Mouse (Mus musculus): ENCODE data around the gene Ddah1. TPM values are rescaled to one million over a fixed set of nuclear protein-coding genes. Genes with fewer than 3 reads are reported as not detected.
A peak's percentile ranks its signal among the peaks of the same experiment; 100 is the strongest.

The Ddah1 gene
- total RNA-seq, 2 experiments from 2014 or later = 51.8 to 52.9 TPM

DNA sequence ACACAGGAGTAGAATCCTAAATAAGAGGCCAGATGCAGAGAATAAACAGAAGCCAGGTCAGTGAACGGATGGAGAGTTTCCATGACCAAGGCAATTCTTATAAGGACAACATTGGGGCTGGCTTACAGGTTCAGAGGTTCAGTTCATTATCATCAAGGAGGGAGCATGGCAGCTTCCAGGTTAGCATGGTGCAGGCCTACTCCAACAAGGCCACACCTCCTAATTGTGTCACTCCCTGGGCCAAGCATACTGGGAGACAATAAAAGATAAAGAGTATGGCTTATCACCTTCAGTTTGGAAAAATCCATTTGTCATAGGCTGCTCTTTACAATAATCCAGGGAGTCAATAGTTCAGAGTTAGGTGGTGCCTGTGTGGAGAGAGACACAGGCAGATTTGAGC lies 9.8 kb upstream of the Ddah1 start:
- Histone ChIP-seq H3K27ac (no peak overlapping the region), H3K4me3 (no peak overlapping the region)
- no peak for TF ChIP-seq CTCF (conservative IDR thresholded peaks at IDR 0.05)
- DNase-seq (ENCODE audit: low spot score in 2 of 2) = no peak

DNA sequence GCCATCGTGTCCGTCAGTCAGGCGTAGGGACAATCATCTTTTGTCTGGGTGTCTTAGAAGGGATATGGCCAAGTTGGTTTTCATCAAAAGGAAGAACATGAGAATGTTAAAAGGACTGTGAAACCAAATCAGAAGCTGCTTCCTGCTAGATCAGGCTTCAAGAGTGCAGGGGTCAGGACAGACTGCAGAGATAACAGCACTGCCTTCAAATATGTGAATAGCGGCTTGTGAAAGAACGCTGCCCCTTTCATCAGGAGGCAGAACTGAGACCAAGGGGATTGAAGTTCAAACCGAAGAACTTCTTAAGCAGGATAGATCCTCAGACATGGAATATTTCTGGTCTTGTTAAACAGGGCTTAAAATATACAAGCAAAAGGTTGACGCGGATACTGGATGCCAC lies 2.0 kb upstream of the Ddah1 start:
- no peak for TF ChIP-seq CTCF (conservative IDR thresholded peaks at IDR 0.05)
- no peak overlapping the region for H3K27ac ChIP-seq
- H3K4me3 ChIP-seq = no peak overlapping the region
- DNase-seq (ENCODE audit: low spot score in 2 of 2) = no peak

DNA sequence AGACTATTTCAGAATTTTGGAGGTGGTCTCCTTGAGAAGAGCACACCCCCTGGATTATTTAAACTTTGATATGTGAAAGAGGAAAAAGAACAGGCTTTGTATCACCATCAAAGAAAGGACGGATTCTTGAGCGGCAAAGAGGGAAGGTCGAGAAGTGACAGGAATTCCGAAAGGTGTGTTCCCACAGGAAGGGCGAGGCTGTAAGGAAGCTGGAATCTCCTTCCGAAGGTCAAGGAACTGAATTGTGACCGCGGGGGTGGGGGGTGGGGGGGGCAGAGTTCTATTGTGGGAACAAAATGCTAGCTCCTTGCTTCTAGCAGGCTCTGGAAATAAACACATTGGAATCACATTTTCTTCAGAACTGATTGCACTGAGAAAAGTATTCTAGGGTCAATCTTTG lies 1.3 kb upstream of the Ddah1 start:
- no peak for TF ChIP-seq CTCF (conservative IDR thresholded peaks at IDR 0.05)
- DNase-seq (ENCODE audit: low spot score in 2 of 2) = no peak

DNA sequence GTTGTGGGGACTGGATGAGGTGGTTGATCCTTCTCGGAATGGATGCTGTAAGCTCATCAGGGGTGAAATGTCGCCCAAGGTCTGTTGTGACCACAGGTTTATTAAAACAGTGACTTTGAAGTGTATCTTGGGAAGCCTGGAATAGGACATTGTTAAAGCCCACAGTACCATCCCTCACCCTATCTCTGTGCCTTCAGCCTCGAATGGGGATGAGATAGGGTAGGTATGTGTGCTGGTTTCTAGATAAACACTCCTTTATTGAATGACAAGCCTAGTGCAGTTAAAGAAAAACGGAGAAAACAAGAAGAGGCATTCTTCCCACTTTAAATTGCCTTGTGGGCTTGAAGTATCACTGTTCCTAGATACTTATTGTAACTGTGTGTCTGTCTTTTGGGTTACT lies 631 bp upstream of the Ddah1 start:
- H3K27ac ChIP-seq = no peak overlapping the region
- H3K4me3 ChIP-seq = no peak overlapping the region
- TF ChIP-seq CTCF (conservative IDR thresholded peaks at IDR 0.05) = no peak
- no peak for DNase-seq (ENCODE audit: low spot score in 2 of 2)

More for the DNA sequence above, 1.3 kb upstream of the Ddah1 start:
- Histone ChIP-seq H3K4me3 (no peak overlapping the region), H3K27ac (no peak overlapping the region)

DNA sequence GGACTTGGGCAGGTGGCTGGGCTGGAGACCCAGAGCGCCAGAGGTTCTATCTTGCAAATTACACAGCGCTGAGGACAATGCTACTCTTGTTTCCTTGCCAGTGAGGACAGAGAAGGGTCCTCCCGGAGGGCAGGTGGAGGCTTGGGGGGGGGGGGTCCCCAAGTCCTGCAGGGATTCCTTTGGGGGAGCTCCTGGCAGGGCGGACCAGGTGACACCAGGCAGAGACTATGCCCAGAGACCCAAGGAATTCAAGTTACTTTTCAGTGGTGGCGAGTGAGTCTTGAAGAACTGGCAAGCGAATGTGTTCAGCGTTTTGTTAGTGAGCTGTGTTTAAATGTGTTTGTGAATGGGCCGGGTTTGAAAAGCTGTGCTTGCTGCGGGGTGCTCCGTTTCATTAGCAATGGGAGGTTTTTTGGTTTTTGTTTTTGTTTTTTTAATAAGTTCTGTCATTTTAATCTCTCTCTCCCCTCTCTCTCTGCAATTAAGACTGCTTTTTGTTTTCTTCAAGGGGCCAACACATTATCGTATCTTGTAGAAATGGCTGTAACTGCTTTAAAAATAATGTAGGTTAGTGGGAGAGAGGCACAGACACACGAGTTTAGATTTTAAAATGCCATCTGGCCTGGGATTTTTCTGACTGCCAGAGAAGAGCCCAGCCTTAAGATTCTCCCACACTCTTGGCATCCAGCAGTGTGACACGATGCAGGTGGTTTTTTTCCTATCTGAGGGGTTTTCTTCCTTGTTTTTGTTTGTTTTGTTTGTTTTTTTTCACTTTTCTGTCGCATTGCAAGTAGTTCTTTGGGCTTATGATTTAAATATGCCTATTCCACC lies 1.1 kb downstream of the Ddah1 start:
- Histone ChIP-seq H3K27ac (peak overlapping the region; percentile 88), H3K4me3 (peak overlapping the region; percentile 68)
- TF ChIP-seq CTCF (conservative IDR thresholded peaks at IDR 0.05) = no peak
- DNase-seq (ENCODE audit: low spot score in 2 of 2) = no peak

DNA sequence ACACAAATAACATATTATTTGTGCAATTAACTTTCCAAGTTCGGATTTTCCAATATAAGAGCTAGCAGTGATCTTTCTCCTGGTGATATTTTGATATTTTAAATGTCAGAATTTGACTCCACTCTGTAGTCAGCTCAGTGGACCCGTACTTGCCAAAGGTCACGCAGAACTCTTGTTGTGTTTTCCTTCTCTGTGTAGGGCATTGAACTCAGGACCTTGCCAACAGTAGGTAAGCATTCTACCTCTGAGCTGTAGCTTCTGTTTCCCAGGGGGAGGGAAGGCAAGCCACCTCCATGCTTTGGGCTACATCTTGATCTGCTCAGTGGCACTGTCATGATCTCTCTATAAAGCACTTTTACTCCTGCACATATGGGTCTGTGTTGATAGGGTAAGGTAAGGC lies 2.1 kb downstream of the Ddah1 start:
- TF ChIP-seq CTCF (conservative IDR thresholded peaks at IDR 0.05) = no peak
- H3K4me3 ChIP-seq = no peak overlapping the region
- no peak for DNase-seq (ENCODE audit: low spot score in 2 of 2)
- no peak overlapping the region for H3K27ac ChIP-seq

DNA sequence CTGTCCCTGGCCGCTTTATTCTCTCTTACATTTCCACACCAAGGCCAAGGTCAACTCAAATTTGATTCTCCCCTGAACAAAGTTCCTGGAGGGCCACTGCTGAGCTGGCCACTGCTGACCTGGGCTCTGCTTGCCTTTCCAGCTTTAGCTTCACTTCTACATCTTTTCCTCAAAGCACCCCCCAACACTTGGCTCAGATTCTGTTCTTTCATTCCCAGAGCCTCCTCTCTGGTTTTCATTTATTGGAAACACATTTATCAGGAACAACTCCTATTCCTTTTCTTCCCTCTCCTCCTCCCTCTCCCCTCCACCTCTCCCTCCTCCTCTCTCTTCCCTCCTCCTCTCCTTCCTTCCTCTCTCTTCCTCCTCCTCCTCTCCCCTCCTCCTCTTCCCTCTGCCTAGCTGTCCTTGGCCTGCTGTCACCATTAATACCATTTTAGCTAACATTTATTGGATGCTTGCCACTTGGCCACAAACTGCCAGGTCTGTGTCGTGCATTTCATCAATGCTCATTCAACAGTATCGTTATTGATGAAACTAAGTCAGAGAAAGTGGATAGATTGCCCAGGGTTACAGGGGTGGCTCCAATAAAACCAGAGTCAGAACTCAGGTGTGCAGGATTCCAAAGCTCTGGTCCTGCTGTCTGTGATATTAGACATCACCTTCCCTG lies 3.2 kb downstream of the Ddah1 start:
- H3K27ac ChIP-seq = no peak overlapping the region
- no peak for DNase-seq (ENCODE audit: low spot score in 2 of 2)
- TF ChIP-seq CTCF (conservative IDR thresholded peaks at IDR 0.05) = no peak
- H3K4me3 ChIP-seq = no peak overlapping the region

DNA sequence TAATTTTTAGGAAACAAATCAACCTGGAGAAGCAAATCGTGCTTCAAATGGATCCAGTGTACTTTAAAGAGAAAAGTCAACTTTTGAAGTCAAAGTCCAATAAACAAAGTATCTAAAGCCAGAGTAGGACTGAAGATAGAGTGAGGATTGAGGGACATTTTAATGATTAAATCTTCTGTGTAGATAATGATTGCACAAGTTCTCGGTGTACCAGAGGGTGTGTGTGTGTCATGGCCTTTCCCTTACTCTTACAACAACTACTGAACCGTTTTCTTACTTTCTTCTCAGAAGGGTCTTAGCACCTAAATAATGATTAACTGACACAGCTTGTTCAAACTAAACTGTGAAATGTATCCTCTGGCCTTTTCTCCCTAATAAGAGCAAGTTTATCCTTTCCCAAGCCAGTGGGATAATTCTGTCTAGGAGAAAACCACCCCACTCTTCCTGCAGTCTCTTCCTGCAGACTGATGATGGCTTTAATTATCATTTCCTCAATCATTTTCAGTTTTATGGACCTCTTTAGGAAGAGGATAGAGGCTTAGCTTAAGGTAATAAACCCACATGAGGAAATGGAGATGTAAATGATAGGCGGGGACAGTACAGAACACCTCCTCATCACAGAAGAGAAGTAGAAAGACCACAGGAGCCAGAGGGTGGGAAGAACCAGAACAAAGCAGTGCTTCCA lies 4.6 kb downstream of the Ddah1 start:
- TF ChIP-seq CTCF (conservative IDR thresholded peaks at IDR 0.05) = no peak

DNA sequence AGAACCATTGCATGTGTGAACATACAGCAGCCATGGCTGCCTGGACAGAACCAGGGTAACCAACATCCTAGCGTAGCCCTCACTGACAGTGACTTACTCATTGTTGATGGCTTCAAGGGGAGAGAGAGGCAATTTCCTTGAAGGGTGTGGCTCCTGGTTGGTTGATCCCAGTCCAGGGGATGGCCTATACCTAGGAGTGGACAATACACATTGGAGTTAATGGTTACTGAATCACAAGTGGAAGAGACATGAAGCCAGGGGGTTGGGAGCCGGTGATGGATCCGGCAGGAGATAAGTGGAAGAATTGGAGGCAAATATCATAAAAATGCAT lies 5.1 kb downstream of the Ddah1 start:
- TF ChIP-seq CTCF (conservative IDR thresholded peaks at IDR 0.05) = no peak

More for the DNA sequence above, 4.6 kb downstream of the Ddah1 start:
- no peak overlapping the region for H3K4me3 ChIP-seq
- H3K27ac ChIP-seq = no peak overlapping the region
- DNase-seq (ENCODE audit: low spot score in 2 of 2) = no peak

DNA sequence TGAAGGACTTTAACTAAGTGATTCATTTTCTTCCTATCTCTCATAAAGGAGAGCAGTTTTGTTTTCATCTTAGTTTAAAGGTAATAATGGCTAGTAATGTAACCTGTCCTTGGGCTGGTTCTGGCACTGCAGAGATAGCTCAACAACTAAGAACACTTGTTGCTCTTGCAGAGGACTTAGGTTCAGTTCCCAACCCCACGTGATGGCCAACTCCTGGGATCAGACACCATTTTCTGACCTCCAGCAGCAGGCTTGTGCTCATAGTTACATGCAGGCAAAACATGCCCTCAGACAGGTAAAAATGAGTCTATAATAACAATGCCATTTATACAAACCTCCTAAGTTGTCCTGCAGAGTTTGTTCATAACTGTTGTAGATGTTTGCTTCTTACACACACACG lies 5.9 kb downstream of the Ddah1 start:
- no peak for TF ChIP-seq CTCF (conservative IDR thresholded peaks at IDR 0.05)
- DNase-seq (ENCODE audit: low spot score in 2 of 2) = no peak
- H3K27ac ChIP-seq = no peak overlapping the region
- H3K4me3 ChIP-seq = no peak overlapping the region

More for the DNA sequence above, 5.1 kb downstream of the Ddah1 start:
- no peak overlapping the region for H3K27ac ChIP-seq
- no peak for DNase-seq (ENCODE audit: low spot score in 2 of 2)
- H3K4me3 ChIP-seq = no peak overlapping the region

DNA sequence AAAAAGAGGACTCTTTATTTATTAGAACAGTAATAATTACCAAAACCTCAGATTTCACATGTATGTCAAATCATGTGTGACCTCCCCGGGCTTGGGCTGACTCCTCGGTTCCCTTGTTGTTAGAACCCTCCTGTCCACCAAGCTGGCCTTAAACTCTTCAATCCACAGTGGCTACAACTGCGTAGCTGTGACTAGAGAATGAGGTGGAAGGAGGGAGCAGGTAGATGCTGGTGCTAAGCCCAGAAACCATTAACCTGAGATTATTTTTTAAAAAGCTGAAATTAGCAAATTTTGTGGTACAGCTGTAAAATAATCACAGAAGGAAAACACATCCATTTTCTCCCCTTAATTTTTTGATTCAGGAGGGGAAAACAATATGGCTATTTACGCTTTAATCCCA lies 10.0 kb downstream of the Ddah1 start:
- Histone ChIP-seq H3K27ac (no peak overlapping the region), H3K4me3 (no peak overlapping the region)
- TF ChIP-seq CTCF (conservative IDR thresholded peaks at IDR 0.05) = no peak
- DNase-seq (ENCODE audit: low spot score in 2 of 2) = no peak

DNA sequence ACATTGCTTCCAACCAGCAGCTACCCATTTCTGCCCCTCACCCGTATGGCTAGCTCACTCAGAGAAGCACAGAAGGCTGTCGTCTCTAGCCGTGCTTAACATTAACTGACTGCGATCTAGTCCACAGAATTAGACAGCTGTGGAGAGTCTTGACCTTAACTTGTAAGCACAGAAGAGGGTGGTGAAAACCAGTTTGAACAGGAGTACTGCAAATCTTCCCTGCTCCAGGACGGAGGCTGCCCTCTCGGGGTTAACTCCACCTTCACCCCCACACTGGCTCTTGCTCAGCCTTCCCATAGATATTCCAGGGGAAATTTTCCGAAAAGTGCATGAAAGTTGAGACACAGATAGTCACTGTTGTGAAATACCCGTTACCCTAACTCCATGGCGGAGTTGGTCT lies 14.9 kb downstream of the Ddah1 start:
- no peak for DNase-seq (ENCODE audit: low spot score in 2 of 2)
- Histone ChIP-seq H3K27ac (no peak overlapping the region), H3K4me3 (no peak overlapping the region)
- TF ChIP-seq CTCF (conservative IDR thresholded peaks at IDR 0.05) = no peak

DNA sequence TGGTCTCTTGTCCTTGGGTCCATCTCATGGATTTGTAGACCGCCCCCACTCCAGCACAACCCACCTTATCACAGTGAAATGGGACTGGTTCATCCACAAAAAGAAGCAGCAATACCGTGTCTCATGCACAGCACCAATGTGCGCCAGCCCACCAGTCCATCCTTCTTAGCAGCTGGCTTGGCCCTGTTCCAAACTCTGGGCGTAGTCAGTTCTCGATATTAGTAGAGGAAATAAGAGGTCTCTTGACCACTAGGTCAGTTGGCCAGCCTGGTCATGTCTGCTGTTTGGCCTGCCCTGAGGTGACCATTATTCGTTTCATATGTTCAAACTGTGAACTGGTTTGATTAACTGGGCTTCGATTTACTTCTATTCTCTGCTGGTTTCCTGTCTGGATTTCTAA lies 15.9 kb downstream of the Ddah1 start:
- TF ChIP-seq CTCF (conservative IDR thresholded peaks at IDR 0.05) = no peak
- Histone ChIP-seq H3K4me3 (no peak overlapping the region), H3K27ac (no peak overlapping the region)
- no peak for DNase-seq (ENCODE audit: low spot score in 2 of 2)

Measured in layer of hippocampus, adult 2 months (tissue).